Mouse (Mus musculus): ENCODE data around the gene Olfr1301. TPM values are rescaled to one million over a fixed set of nuclear protein-coding genes. Genes with fewer than 3 reads are reported as not detected.

Olfr1301 gene
- total RNA-seq (2021): not detected

DNA sequence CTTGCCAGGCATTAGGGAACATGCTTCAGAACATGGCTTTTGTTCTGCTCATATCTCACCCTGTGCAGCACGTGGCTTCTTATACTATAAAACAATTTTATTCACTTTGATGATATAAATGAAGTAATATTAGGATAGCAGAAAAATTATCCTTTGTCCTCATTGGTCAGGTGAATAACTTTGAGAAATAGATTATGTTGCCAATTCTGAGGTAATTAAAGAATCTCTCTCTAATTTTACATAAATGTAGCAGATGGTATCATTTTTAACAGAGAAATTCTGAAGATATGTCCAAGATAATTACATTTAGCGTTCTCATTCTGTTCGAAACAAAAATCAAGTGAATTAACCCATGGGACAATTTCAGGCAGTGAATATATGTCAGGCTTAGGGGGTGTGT, at the start of gene Olfr1301:
Gene Olfr1301, plus strand, starts transcription at position 301 of the 400 bp plus-strand sequence.
- DNase-seq (ENCODE audit: low spot score in 2 of 2): no peak
- intact Hi-C loops (cut with DNase I): no loop called here

DNA sequence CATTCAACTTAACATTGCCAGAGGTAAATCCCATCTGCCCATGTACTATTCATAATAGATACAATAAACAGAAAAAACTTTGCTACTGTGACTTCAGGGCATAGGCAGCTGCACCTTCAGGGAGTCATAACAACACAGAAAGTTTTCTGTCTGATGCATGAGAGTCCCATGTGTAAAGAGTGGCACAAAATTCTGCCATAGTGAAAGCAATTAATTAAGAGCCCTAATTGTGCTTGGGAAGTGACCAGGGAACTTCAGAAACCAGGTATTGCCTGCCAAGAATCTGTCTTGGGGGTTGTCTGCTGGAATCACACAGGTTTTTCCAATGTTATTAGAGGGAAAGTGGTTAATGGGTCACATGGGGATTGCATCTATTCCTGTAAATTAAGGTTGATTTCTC, 24.1 kb upstream of the Olfr1301 start:
- no peak for DNase-seq (ENCODE audit: low spot score in 2 of 2)
- intact Hi-C loops (cut with DNase I): no loop called here

DNA sequence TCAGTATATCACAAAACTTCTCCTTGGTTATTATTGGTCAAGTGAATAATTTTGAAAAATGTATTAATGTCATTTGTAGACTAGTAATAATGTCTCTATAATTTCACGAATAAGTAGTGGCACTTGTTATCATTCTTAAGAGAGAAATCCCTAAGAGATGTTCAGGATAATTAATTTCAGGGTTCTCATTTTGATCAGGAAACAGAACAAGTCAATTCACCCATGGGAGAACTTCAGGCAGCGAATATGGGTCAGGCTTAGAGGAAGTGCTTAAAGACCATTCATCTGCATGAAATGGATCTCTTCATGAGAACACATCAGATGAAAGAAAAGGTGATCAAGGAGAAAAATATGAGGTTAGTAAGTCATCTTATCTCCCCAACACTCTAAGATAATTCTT, 26.3 kb downstream of the Olfr1301 start, which contains the start of gene Olfr1302:
Gene Olfr1302, plus strand, starts transcription at position 301 of the 400 bp plus-strand sequence.
- intact Hi-C loops (cut with DNase I): no loop called here
- no peak for DNase-seq (ENCODE audit: low spot score in 2 of 2)

Other genes starting within 250 kb of the Olfr1301 start
- not detected for gene Olfr1293-ps, start 225.8 kb upstream of the Olfr1301 start, total RNA-seq (2021)
- gene Olfr1294, start 210.7 kb upstream of the Olfr1301 start, total RNA-seq (2021): not detected
- not detected for gene Olfr1295, start 181.3 kb upstream of the Olfr1301 start, total RNA-seq (2021)
- not detected for gene Olfr1297, start 124.5 kb upstream of the Olfr1301 start, total RNA-seq (2021)
- not detected for gene Olfr1298, start 101.8 kb upstream of the Olfr1301 start, total RNA-seq (2021)
- gene Olfr1299, start 89.6 kb upstream of the Olfr1301 start, total RNA-seq (2021): not detected
- gene Olfr1302, start 26.4 kb downstream of the Olfr1301 start, total RNA-seq (2021): not detected
- not detected for gene Olfr1303, start 69.3 kb downstream of the Olfr1301 start, total RNA-seq (2021)
- gene Olfr1305, start 126.1 kb downstream of the Olfr1301 start, total RNA-seq (2021): not detected
- gene Olfr1306, start 165.3 kb downstream of the Olfr1301 start, total RNA-seq (2021): not detected
- under 1 TPM in 1 of 2 experiments, not detected in 1; 0.09 TPM for gene Olfr1307, start 198.4 kb downstream of the Olfr1301 start, total RNA-seq (2021)
- not detected for gene Olfr1308, start 213.9 kb downstream of the Olfr1301 start, total RNA-seq (2021)
- gene Olfr1309, start 239.3 kb downstream of the Olfr1301 start, total RNA-seq (2021): not detected